Mouse (Mus musculus): ENCODE measurements around the gene Gdap1l1.

Gene Gdap1l1

GRCm38 (mm10) chr2:163424597-163424996 is 13.7 kb upstream of the Gdap1l1 start, which contains the start of gene Oser1:
Oser1 (minus strand) TSS chr2:163424697.
- DNase-seq, result no peak

DNA sequence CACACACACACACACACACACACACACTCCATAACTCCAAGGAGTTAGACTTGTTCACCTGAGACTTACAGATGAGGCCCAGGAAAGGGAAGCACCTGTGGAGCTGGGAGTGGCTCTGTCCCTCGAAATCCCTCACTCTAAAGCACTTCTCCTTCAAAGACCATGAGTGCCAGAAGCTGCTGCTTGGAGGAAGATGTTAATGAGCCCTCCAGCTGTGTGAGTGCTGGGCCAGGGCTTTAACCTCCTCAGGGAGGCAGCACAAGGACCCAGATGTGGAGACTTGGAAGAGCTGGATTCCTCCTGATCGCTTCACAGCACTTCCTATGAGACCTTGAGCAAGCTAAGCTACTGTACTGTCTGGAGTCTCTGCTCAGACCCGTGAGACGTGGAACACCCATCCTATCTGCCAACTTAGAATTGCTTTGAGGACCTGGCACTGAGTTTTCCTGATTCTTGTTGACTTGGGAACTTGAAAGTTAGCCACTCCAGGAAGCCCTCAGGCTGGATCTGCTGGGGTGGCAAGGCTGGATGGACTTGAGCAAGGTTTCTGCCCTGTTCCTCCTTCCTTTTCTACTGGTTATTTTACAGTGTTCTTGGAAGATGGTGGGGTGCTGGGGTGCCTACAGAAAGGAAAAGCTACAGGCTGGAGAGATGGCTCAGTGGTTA is 9.8 kb upstream of the Gdap1l1 start:
- no peak for DNase-seq

DNA sequence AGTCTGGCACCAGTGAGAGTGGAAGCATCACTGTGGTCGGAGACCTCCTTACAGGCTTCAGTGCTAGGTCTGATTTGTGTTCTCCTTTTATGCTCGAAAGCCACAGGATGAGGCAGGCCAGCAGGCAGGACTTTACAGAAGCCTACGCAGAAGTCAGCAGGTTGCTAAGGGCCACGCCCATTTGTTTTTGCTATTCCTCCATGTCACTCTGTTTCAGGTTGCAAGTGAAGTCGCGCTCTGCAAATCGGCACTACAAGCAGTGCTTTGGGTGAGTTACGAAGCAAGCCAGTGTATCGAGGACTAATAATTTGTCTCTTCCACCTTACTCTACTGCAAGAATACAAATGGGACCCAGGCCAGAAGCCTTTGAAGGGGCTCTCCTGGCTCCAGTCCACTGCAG is 7.0 kb upstream of the Gdap1l1 start:
- peak; percentile 22 for DNase-seq

- DNase-seq, result peak; percentile 97
Measured at GRCm38 (mm10) chr2:163433971-163434370, 4.3 kb upstream of the Gdap1l1 start.

- peak; percentile 50 for DNase-seq
Measured at GRCm38 (mm10) chr2:163437800-163438199, 476 bp upstream of the Gdap1l1 start.

GRCm38 (mm10) chr2:163438619-163439451 is 559 bp downstream of the Gdap1l1 start:
- peak; percentile 61 for DNase-seq

DNA sequence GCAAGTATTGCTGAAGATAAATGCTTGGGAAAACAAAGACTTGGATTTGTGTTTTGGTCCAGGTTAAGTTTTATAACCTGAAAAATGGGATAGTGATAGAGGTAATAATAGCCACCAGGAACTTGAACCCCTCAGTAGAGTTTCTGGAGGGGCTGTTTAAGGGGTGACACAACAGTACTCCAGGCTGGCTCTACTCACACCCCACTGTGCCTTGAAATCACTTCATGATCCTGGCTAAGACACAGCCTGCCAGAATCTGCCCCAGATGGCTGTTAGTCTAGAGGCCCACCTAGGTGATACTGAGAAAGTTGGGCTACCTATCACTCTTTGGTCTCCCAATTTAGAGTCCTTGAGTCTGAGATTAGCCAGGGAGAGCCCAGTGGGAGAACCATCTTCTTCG is 1.2 kb downstream of the Gdap1l1 start:
- DNase-seq, result no peak

- DNase-seq, result peak; percentile 90
Measured at GRCm38 (mm10) chr2:163443543-163443942, 5.3 kb downstream of the Gdap1l1 start.

GRCm38 (mm10) chr2:163444017-163444416 is 5.7 kb downstream of the Gdap1l1 start:
- no peak for DNase-seq

DNA sequence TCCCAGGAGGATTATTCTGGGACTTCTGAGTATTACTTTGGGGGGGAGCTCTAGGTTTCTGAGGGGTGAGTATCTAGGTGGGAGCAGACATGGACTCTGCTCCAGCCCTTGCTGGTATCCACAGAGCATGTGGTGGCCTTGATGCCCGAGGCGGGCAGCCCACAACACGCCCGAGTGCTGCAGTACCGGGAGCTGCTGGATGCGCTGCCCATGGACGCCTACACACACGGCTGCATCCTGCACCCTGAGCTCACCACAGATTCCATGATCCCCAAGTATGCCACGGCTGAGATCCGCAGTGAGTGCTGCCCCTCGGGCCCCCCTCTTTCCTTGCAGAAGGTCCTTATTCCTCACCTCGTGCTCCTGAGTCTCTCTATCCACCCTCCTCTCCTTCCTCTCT is 9.1 kb downstream of the Gdap1l1 start:
- DNase-seq, result no peak

DNA sequence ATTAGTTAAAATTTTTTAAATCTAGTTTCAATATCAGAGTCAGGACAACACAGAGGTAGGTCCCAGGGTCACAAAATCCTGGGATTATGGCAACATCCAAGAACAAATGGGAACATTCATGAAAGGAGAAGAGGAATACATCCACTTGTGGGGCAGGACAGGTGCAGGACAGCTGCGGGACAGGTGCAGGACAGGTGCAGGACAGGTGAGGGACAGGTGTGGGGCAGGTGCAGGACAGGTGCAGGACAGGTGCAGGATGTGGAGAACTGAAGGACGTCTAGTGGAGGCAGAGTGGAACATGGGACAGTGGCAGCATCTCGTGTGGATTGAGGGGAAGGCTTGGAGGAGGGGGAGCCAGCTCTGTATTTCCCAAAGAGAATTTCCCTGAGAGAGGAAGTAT is 11.0 kb downstream of the Gdap1l1 start:
- DNase-seq, result no peak

DNA sequence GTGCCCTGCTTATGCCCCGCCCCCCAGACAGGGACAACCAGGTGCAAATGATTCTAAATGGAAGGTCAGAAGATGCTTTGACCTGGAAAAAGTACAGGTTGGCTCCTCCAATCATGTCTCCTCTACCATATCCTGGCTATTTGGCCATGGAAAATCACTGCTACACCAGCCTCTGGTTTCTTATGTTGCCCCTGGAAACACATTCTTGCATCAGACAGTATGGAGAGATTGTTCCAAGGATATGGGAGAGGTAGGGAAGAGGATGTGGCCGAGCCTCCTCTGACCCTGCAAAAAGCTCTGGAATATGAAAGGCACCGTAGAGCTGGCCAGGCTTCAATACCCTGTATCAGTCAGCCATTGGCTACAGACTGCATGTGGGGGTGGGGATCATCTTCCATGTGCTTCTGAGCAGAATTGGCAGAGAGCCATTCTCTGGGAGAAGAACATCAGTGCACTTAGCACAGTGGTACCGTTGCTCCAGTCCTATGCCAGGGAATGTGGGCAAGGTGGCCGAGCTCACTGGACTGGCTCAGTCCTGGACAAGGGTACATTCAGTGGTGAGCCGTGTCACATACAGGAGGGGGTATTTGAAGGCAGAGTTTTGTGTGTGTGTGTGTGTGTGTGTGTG is 12.5 kb downstream of the Gdap1l1 start:
- DNase-seq, result peak; percentile 56

- no peak for DNase-seq
Measured at GRCm38 (mm10) chr2:163452738-163453137, 14.5 kb downstream of the Gdap1l1 start.

- DNase-seq, result no peak
Measured at GRCm38 (mm10) chr2:163453378-163453777, 15.1 kb downstream of the Gdap1l1 start.

GRCm38 (mm10) chr2:163458539-163459265 is 20.4 kb downstream of the Gdap1l1 start:
- DNase-seq, result peak; percentile 60

DNA sequence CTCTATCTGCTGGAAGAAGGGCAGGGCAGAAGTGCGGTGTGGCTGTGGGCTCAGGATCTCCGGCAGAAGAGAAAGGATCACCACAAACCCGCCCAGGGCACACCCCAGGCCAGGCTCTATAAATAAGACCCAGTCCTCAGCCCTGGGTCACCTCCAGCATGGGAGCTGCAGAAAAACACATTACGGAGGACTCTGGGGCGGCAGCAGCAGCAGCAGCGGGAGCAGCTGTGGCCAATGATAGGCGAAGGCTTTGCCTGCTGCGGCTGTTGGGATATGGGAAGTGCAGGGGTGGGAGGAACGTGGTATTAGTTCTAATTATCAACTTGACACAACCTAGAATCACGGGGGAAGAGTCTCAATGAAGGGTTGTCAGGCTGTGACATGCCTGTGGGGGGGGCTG is 21.1 kb downstream of the Gdap1l1 start:
- DNase-seq, result peak; percentile 25

DNA sequence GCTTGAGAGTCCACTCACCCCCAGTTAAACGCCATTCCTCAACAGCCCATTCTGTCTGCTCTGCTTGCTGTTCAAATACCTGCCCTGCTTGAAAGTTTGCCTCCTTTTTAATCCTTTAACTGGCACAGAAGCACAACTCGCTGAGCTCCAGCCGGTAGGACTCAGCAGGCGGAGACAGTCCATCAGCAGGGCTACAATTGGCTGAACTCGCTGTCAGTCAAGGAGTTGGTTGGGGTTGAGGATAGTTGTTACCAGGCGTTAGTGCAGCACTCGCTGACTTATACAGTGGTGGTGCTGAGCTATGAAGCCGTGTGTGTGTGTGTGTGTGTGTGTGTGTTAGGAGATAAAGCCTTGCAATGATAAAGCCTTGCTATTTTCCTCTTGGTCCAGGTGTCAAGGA is 22.3 kb downstream of the Gdap1l1 start:
- peak; percentile 5 for DNase-seq

GRCm38 (mm10) chr2:163461307-163461706 is 23.0 kb downstream of the Gdap1l1 start:
- DNase-seq, result peak; percentile 4

- no peak for DNase-seq
Measured at GRCm38 (mm10) chr2:163462386-163462785, 24.1 kb downstream of the Gdap1l1 start.

DNA sequence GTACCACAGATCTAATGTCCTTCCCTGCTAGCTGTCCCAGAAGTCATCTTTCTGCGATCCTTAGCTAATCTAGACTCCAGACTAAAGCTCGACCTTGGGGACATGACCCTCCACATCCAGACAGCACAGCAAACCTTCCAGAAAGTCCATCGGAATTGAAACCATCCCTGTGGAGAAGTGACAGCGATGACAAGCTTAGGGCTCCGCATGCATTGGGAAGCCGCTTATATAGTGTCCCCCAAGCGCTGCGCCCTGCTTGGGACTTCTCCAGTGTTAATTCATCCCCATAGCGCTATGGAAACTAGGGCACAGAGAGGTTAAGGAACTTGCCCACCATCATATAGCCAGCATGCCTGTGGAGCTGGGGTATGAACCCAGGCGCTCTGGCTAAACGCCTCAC is 24.5 kb downstream of the Gdap1l1 start:
- DNase-seq, result peak; percentile 7

DNA sequence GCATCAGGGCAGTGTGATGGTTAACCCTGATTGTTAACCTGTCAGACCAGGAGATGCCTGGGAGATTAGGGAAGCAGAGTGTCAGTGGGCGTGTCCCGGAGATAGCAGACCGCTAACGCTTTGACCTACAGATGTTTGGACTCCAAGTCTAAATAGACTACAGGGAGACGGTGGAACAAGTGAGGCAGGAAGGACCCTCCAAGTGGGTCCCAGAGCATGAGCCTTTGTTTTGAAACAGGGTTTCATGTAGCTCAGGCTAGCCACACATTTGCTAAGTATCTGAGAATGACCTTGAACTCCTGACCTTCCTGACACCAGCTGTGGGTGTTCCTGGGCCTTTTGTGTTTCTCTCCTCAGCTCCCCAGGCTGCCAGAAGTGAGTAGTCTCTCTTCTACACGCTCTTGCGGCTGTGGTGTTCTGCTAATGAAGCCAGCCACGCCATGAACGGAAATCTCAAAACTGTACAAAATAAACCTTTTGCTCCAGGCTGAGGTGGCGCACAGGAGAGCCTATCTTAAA is 25.0 kb downstream of the Gdap1l1 start:
- peak; percentile 5 for DNase-seq

GRCm38 (mm10) chr2:163463998-163464397 is 25.7 kb downstream of the Gdap1l1 start:
- peak; percentile 51 for DNase-seq

DNA sequence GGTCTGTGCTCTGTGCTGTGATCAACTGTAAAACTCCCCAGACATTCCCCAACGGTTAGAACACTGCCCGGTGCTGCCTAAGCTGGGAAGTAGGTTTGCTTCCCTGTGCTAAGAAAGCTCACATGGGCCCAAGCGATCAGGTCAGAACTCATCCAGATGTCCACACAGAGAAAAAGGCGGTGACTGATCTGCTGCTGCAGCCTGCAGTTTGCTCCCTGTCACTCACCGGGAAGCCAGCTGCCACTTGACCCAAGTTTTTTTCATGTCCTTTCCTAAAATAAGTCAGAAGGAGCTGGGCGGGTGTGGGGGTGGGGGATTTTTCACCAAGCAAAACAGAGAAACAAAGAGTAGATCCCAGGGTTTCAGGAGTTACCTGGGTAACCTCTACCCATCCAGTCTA is 26.3 kb downstream of the Gdap1l1 start:
- no peak for DNase-seq

All from cerebellum, adult 11-12 months (tissue).